Mouse (Mus musculus): ENCODE results near the gene Nfia. TPM values are rescaled to one million over a fixed set of nuclear protein-coding genes. Genes with fewer than 3 reads are reported as not detected.

Nfia gene
- polyA plus RNA-seq, 1 experiment from 2014 or later = 59.9 TPM

DNA sequence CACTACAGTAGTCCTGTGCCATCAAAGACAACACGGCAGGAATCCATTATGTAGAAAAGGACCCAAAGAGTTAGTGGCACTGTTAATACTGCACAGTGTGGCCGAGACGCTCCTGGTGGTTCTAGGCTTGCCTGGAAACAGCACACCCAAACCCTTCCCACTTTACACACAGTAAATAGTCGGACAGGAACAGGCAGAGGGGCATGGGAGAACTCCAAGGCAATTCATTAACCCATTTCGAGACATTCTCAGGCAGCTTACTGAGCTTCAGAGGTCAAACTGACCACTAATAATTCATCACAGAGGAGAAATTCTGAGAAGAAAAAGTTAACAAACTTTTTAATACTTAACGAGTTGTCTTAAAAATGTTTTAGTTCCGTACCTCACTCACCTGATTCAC, 107.2 kb downstream of the Nfia start:
- H3K4me1 ChIP-seq = peaks cover 16% of the 10 kb centered on the region
- no peaks in the 10 kb centered on the region for H3K27me3 ChIP-seq
- H3K4me2 ChIP-seq = no peak overlapping the region
- ATAC-seq (ENCODE audit: insufficient number of reproducible peaks, insufficient read depth, low FRiP score, low TSS enrichment, low read depth) = no peak
- no peaks in the 10 kb centered on the region for H3K9me3 ChIP-seq
- WGBS = 77% methylated on average over 7 of the region's 7 CpGs
- H3K9ac ChIP-seq = no peak overlapping the region
- H3K4me3 ChIP-seq = no peak overlapping the region
- no peaks in the 10 kb centered on the region for H3K36me3 ChIP-seq
- no peak overlapping the region for H3K27ac ChIP-seq

DNA sequence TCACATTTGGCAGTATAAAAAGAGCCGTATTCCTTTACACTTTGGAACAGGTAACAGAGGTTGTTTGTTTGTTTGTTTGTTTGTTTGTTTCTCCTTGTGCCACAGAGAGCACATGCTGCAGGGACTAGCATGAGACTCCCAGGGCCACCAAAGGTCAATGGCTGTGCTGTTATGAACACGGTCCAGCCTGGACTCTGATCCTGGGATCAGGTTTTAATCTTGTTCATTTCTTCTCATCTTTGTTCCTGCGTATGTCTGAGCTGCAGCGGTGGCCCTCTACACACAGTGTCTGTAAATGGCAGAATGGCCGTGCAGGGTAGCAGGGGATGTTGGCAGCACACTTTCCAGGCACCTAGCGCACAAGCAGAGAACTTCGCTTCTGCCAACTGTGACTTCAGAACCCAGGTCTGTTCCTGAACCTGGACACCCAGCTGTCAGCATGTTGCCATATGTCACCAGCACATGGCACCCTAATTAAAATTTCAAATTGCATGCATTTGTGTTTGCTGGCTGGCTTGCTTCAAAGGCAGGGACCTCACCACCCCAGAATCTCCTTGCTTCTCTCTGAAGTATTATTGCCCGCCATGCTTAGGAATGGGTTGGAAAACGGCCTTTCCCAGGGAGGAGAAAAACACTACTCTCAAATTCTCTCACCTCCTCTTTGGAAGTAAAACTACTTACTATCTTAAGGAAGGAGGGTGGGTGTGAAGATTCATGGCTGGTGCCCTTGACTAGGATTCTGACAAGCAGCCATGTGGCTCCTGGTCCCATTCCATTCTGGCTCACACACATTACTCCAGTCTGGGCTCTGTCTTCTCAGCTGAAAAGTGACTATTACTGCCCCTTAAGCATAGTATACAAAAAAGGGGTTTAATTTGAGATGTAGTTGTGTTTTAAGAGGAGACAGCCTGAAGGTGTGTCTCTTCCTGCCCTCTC, 107.9 kb downstream of the Nfia start:
- Histone ChIP-seq H3K4me1 (peaks cover 10% of the 10 kb centered on the region), H3K4me2 (no peak overlapping the region), H3K27ac (no peak overlapping the region), H3K9me3 (no peaks in the 10 kb centered on the region), H3K4me3 (no peak overlapping the region), H3K27me3 (no peaks in the 10 kb centered on the region), H3K36me3 (no peaks in the 10 kb centered on the region), H3K9ac (no peak overlapping the region)
- ATAC-seq (ENCODE audit: insufficient number of reproducible peaks, insufficient read depth, low FRiP score, low TSS enrichment, low read depth) = no peak
- WGBS = 84% methylated on average over 9 of the region's 9 CpGs

GRCm38 (mm10) chr4:97885574-97885973, 113.0 kb downstream of the Nfia start:
- 69% methylated on average over 5 of the region's 5 CpGs for WGBS
- no peak overlapping the region for H3K4me2 ChIP-seq
- H3K4me3 ChIP-seq = no peak overlapping the region

GRCm38 (mm10) chr4:97886220-97886619, 113.7 kb downstream of the Nfia start:
- no peak overlapping the region for H3K4me2 ChIP-seq
- no peak overlapping the region for H3K9ac ChIP-seq
- H3K27ac ChIP-seq = no peak overlapping the region
- no peaks in the 10 kb centered on the region for H3K27me3 ChIP-seq
- H3K4me3 ChIP-seq = no peak overlapping the region
- ATAC-seq (ENCODE audit: insufficient number of reproducible peaks, insufficient read depth, low FRiP score, low TSS enrichment, low read depth) = no peak
- H3K36me3 ChIP-seq = no peaks in the 10 kb centered on the region
- no peaks in the 10 kb centered on the region for H3K9me3 ChIP-seq
- WGBS = 86% methylated on average over 5 of the region's 5 CpGs
- peaks cover 9% of the 10 kb centered on the region for H3K4me1 ChIP-seq

More at GRCm38 (mm10) chr4:97885574-97885973, 113.0 kb downstream of the Nfia start:
- H3K9ac ChIP-seq = no peak overlapping the region
- ATAC-seq (ENCODE audit: insufficient number of reproducible peaks, insufficient read depth, low FRiP score, low TSS enrichment, low read depth) = no peak
- peaks cover 5% of the 10 kb centered on the region; the same call in 1 of the 2 replicates for H3K4me1 ChIP-seq
- no peaks in the 10 kb centered on the region for H3K36me3 ChIP-seq
- no peaks in the 10 kb centered on the region for H3K9me3 ChIP-seq
- no peak overlapping the region for H3K27ac ChIP-seq
- no peaks in the 10 kb centered on the region for H3K27me3 ChIP-seq

- Histone ChIP-seq H3K27ac (no peak overlapping the region), H3K4me2 (no peak overlapping the region), H3K9me3 (no peaks in the 10 kb centered on the region), H3K36me3 (no peaks in the 10 kb centered on the region), H3K4me1 (peaks cover 13% of the 10 kb centered on the region), H3K4me3 (no peak overlapping the region), H3K27me3 (no peaks in the 10 kb centered on the region), H3K9ac (no peak overlapping the region)
- WGBS = 89% methylated on average over 1 of the region's 1 CpGs
- ATAC-seq (ENCODE audit: insufficient number of reproducible peaks, insufficient read depth, low FRiP score, low TSS enrichment, low read depth) = no peak
Observed at GRCm38 (mm10) chr4:97887228-97887627, 114.7 kb downstream of the Nfia start.

DNA sequence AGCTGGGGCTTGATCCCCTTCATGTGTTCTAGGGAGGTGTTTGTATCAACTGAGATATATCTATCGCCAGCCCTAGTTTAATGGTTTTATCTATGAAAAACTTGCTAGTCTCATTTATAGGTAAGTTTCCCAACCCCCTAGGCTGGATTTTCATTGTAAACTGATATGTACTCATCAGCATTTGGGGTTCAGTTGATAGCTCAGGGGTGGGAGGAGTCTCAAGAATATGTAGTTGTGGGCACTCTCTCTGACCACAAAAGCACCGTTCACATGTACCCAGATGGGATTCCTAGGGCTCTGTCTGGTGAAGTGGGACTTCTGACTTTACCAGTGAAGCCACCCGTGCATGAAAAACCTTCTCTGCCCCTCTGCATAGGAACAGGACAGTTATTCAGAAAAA, 118.5 kb downstream of the Nfia start:
- Histone ChIP-seq H3K9ac (no peak overlapping the region), H3K27me3 (no peaks in the 10 kb centered on the region), H3K4me1 (peaks cover 27% of the 10 kb centered on the region), H3K4me2 (no peak overlapping the region), H3K27ac (no peak overlapping the region), H3K9me3 (no peaks in the 10 kb centered on the region), H3K4me3 (no peak overlapping the region), H3K36me3 (no peaks in the 10 kb centered on the region)
- WGBS = 71% methylated on average over 3 of the region's 3 CpGs
- no peak for ATAC-seq (ENCODE audit: insufficient number of reproducible peaks, insufficient read depth, low FRiP score, low TSS enrichment, low read depth)

- Histone ChIP-seq H3K9me3 (no peaks in the 10 kb centered on the region), H3K4me3 (no peak overlapping the region), H3K27ac (no peak overlapping the region), H3K27me3 (no peaks in the 10 kb centered on the region), H3K4me2 (no peak overlapping the region), H3K9ac (no peak overlapping the region), H3K4me1 (peaks cover 30% of the 10 kb centered on the region), H3K36me3 (no peaks in the 10 kb centered on the region)
- ATAC-seq (ENCODE audit: insufficient number of reproducible peaks, insufficient read depth, low FRiP score, low TSS enrichment, low read depth) = no peak
- WGBS = 84% methylated on average over 1 of the region's 1 CpGs
Observed at GRCm38 (mm10) chr4:97891611-97892010, 119.1 kb downstream of the Nfia start.

- H3K27me3 ChIP-seq = no peaks in the 10 kb centered on the region
- peaks cover 33% of the 10 kb centered on the region for H3K4me1 ChIP-seq
- H3K4me3 ChIP-seq = no peak overlapping the region
- no peak overlapping the region for H3K9ac ChIP-seq
- 83% methylated on average over 10 of the region's 10 CpGs for WGBS
- no peak overlapping the region for H3K4me2 ChIP-seq
- no peak overlapping the region; the same call in 1 of the 2 replicates for H3K27ac ChIP-seq
- no peaks in the 10 kb centered on the region for H3K36me3 ChIP-seq
- ATAC-seq (ENCODE audit: insufficient number of reproducible peaks, insufficient read depth, low FRiP score, low TSS enrichment, low read depth) = no peak
- H3K9me3 ChIP-seq = no peaks in the 10 kb centered on the region
Observed at GRCm38 (mm10) chr4:97893915-97894884, 121.7 kb downstream of the Nfia start.

DNA sequence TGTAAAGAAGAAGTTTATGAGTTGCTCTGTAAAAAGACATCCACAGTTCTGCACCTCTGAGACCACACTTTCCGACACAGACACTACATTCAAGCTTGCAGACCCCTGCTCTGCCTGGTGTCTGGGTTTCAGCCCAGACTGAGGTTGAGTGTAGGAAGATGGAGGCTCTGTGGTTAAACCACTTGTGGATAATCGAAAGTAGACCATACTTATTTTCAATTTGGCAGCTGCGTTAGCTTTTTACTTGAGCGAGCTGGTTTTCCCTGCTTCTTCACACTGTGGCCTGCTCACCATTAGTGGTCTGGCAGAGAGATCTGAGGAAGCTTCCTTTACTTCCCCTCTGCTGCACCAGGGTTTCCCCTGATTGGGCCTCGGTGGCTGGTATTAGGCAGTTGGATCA, 123.4 kb downstream of the Nfia start:
- Histone ChIP-seq H3K36me3 (no peaks in the 10 kb centered on the region), H3K27ac (no peak overlapping the region), H3K9ac (no peak overlapping the region), H3K4me3 (no peak overlapping the region), H3K4me2 (no peak overlapping the region), H3K4me1 (peaks cover 32% of the 10 kb centered on the region), H3K27me3 (no peaks in the 10 kb centered on the region), H3K9me3 (no peaks in the 10 kb centered on the region)
- no peak for ATAC-seq (ENCODE audit: insufficient number of reproducible peaks, insufficient read depth, low FRiP score, low TSS enrichment, low read depth)
- 71% methylated on average over 5 of the region's 5 CpGs for WGBS

DNA sequence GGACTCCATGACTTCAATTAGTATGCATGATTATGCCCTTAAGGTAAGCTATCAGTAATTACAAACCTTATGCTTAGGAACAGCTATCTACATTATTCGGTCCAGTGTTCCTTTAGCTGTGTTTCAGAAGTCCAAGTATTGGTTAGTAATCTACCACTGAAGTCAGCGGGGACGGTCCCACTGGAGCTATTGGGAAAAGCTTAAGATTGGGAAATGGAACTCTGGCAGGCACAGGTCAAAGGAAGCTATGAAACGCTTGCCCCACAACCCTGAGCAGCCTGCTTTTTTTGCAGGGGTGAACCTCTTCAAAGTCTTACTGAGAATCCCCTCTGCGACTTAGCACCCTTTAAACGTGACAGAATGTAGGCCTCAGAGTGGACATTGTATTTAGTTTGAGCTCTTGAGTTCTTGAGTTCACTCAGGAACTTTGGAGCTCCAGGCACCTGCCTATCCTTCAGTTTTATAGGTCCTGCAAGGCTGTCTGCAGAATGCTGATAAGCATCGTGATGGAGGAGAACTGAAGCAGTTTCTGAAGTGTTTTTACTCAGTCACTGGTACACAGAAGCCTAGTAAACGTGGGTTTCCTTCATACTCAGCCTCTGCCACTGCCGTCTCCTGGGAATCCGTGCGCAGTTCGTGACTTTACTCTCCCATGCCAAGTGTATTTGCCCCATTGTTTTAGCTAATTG, 127.9 kb downstream of the Nfia start:
- Histone ChIP-seq H3K9me3 (no peaks in the 10 kb centered on the region), H3K4me3 (no peak overlapping the region), H3K27me3 (no peaks in the 10 kb centered on the region), H3K27ac (no peak overlapping the region), H3K9ac (no peak overlapping the region), H3K36me3 (no peaks in the 10 kb centered on the region), H3K4me2 (no peak overlapping the region), H3K4me1 (peaks cover 21% of the 10 kb centered on the region)
- WGBS = 84% methylated on average over 12 of the region's 12 CpGs
- ATAC-seq (ENCODE audit: insufficient number of reproducible peaks, insufficient read depth, low FRiP score, low TSS enrichment, low read depth) = no peak

DNA sequence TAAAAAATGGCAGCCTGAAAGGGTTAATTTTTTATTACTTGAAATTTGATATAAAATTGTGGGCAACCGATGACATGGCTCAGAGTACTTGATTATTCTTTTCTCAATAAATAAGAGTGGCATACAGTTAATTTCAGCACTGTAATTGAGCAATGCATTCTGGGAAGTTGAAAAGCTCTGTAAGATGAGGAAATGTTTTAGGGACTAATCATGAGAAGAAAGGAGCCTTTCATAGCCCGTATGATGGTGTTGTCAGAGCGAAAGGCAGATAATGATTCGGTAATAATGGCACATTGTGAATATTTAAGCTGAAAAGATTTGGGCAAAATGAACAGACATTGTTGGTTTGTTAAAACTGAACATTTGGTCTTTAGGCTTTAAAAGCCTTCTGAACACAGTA, 133.3 kb downstream of the Nfia start:
- no peak overlapping the region for H3K4me2 ChIP-seq
- peaks cover 22% of the 10 kb centered on the region for H3K4me1 ChIP-seq
- H3K27me3 ChIP-seq = no peaks in the 10 kb centered on the region
- no peak overlapping the region for H3K4me3 ChIP-seq
- no peak overlapping the region for H3K27ac ChIP-seq
- ATAC-seq (ENCODE audit: insufficient number of reproducible peaks, insufficient read depth, low FRiP score, low TSS enrichment, low read depth) = no peak
- H3K36me3 ChIP-seq = no peaks in the 10 kb centered on the region
- no peaks in the 10 kb centered on the region for H3K9me3 ChIP-seq
- H3K9ac ChIP-seq = no peak overlapping the region
- WGBS = 45% methylated on average over 4 of the region's 4 CpGs
